ENCODE assay signal across 26 mouse cellular contexts in genomic region chr15:86781160-86781559, GRCm38 (mm10).
"Had no signal": no experiment of that assay in that cellular context is flagged by ENCODE, and none has a peak within 500 bp of the region (broad histone marks: within the 10 kb centered on the region; RNA-seq: fewer than 3 reads in every experiment).

No protein-coding gene starts in this region.

- H3K4me3 ChIP-seq: heart, adult 2 months; heart, embryonic 13.5 days; heart, embryonic 15.5 days; hindbrain, embryonic 13.5 days; hindbrain, embryonic 15.5 days; kidney, embryonic 15.5 days; left cerebral cortex, adult 2 months; limb, embryonic 10.5 days; limb, embryonic 12.5 days; liver, embryonic 13.5 days had no signal

- H3K9me3 ChIP-seq: heart, embryonic 13.5 days; heart, embryonic 15.5 days; hindbrain, embryonic 13.5 days; hindbrain, embryonic 15.5 days; kidney, embryonic 15.5 days; limb, embryonic 10.5 days; limb, embryonic 12.5 days; liver, embryonic 13.5 days had no signal

- H3K4me2 ChIP-seq: heart, embryonic 11.5 days; heart, embryonic 13.5 days; heart, embryonic 15.5 days; hindbrain, embryonic 13.5 days; hindbrain, embryonic 15.5 days; kidney, embryonic 15.5 days; limb, embryonic 12.5 days; liver, embryonic 11.5 days; liver, embryonic 13.5 days had no signal

- H3K27ac ChIP-seq: heart, adult 2 months; heart, embryonic 13.5 days; heart, embryonic 15.5 days; hindbrain, embryonic 13.5 days; hindbrain, embryonic 15.5 days; hindbrain, postnatal 0 days; kidney, embryonic 15.5 days; kidney, postnatal 0 days; left cerebral cortex, adult 2 months; limb, embryonic 10.5 days; limb, embryonic 12.5 days; liver, embryonic 13.5 days had no signal

- H3K27me3 ChIP-seq: heart, embryonic 15.5 days; hindbrain, embryonic 13.5 days; hindbrain, embryonic 15.5 days; kidney, embryonic 15.5 days; limb, embryonic 12.5 days; liver, embryonic 13.5 days had no signal

- H3K4me1 ChIP-seq: heart, embryonic 13.5 days; heart, embryonic 15.5 days; hindbrain, embryonic 15.5 days; kidney, embryonic 15.5 days; limb, embryonic 10.5 days; limb, embryonic 12.5 days; liver, embryonic 13.5 days had no signal

- DNase-seq: gastrocnemius, postnatal 14 days; gastrocnemius, postnatal 36 days; heart, adult 11 months; heart, adult 2 months; heart, postnatal 14 days; heart, postnatal 36 days; kidney, adult 11 months; kidney, adult 2 months; kidney, adult 9 months; kidney, postnatal 14 days; kidney, postnatal 36 days; liver; liver, embryonic 13.5 days had no signal

- ATAC-seq: hindbrain, postnatal 0 days; intestine, embryonic 16.5 days had no signal

- H3K36me3 ChIP-seq: heart, embryonic 13.5 days; heart, embryonic 15.5 days; hindbrain, embryonic 13.5 days; hindbrain, embryonic 15.5 days; kidney, embryonic 15.5 days; limb, embryonic 10.5 days; limb, embryonic 12.5 days; liver, embryonic 13.5 days had no signal

- H3K9ac ChIP-seq: heart, embryonic 13.5 days; heart, embryonic 15.5 days; hindbrain, embryonic 13.5 days; hindbrain, embryonic 15.5 days; kidney, embryonic 15.5 days; limb, embryonic 12.5 days; liver, embryonic 13.5 days had no signal
